Mouse (Mus musculus): ENCODE data around the gene Cct7. TPM values are rescaled to one million over a fixed set of nuclear protein-coding genes. Genes with fewer than 3 reads are reported as not detected.

The Cct7 gene
- polyA plus RNA-seq, 1 experiment, result 69.7 TPM

GRCm38 (mm10) chr6:85452816-85453215 is 1.5 kb downstream of the Cct7 start:
- 0 out of 2 replicates have a peak overlapping the region, but pooled peaks have one; percentile 92 for H3K27ac ChIP-seq (ENCODE audit: insufficient read depth, low read depth, low read length)
- peaks cover 8% of the 10 kb centered on the region for H3K4me1 ChIP-seq (ENCODE audit: control insufficient read depth, insufficient read depth, insufficient read length, low read length)
- H3K27me3 ChIP-seq (ENCODE audit: control insufficient read depth, insufficient read depth, low read length), result no peaks in the 10 kb centered on the region
- H3K36me3 ChIP-seq (ENCODE audit: control insufficient read depth, insufficient read depth, low read length), result no peaks in the 10 kb centered on the region
- WGBS, result 2% methylated on average over 7 of the region's 7 CpGs
- TF ChIP-seq POLR2A (IDR thresholded peaks at IDR 0.05; ENCODE audit: low read depth, low read length) (no peak), CTCF (IDR thresholded peaks at IDR 0.05; ENCODE audit: extremely low read depth, insufficient read length, insufficient replicate concordance, low read depth, low read length) (no peak)
- H3K4me3 ChIP-seq (ENCODE audit: low read depth, low read length), result peak overlapping the region; percentile 75; the same call in 1 of the 2 replicates

GRCm38 (mm10) chr6:85459621-85460020 is 8.3 kb downstream of the Cct7 start:
- no peak overlapping the region for H3K4me3 ChIP-seq (ENCODE audit: low read depth, low read length)
- H3K4me1 ChIP-seq (ENCODE audit: control insufficient read depth, insufficient read depth, insufficient read length, low read length), result no peaks in the 10 kb centered on the region
- no peak overlapping the region for H3K27ac ChIP-seq (ENCODE audit: insufficient read depth, low read depth, low read length)
- TF ChIP-seq CTCF (IDR thresholded peaks at IDR 0.05; ENCODE audit: extremely low read depth, insufficient read length, insufficient replicate concordance, low read depth, low read length) (no peak), POLR2A (IDR thresholded peaks at IDR 0.05; ENCODE audit: low read depth, low read length) (no peak)
- H3K36me3 ChIP-seq (ENCODE audit: control insufficient read depth, insufficient read depth, low read length), result peaks cover 44% of the 10 kb centered on the region
- H3K27me3 ChIP-seq (ENCODE audit: control insufficient read depth, insufficient read depth, low read length), result no peaks in the 10 kb centered on the region
- WGBS, result 84% methylated on average over 2 of the region's 2 CpGs

- TF ChIP-seq CTCF (IDR thresholded peaks at IDR 0.05; ENCODE audit: extremely low read depth, insufficient read length, insufficient replicate concordance, low read depth, low read length) (no peak), POLR2A (IDR thresholded peaks at IDR 0.05; ENCODE audit: low read depth, low read length) (no peak)
- no peaks in the 10 kb centered on the region for H3K27me3 ChIP-seq (ENCODE audit: control insufficient read depth, insufficient read depth, low read length)
- H3K4me3 ChIP-seq (ENCODE audit: low read depth, low read length), result no peak overlapping the region
- peaks cover 78% of the 10 kb centered on the region for H3K36me3 ChIP-seq (ENCODE audit: control insufficient read depth, insufficient read depth, low read length)
- no peak overlapping the region for H3K27ac ChIP-seq (ENCODE audit: insufficient read depth, low read depth, low read length)
- H3K4me1 ChIP-seq (ENCODE audit: control insufficient read depth, insufficient read depth, insufficient read length, low read length), result no peaks in the 10 kb centered on the region
Measured at GRCm38 (mm10) chr6:85465381-85465780, 14.1 kb downstream of the Cct7 start.

GRCm38 (mm10) chr6:85469660-85470430 is 18.5 kb downstream of the Cct7 start:
- Histone ChIP-seq H3K27me3 (ENCODE audit: control insufficient read depth, insufficient read depth, low read length) (no peaks in the 10 kb centered on the region), H3K36me3 (ENCODE audit: control insufficient read depth, insufficient read depth, low read length) (peaks cover 38% of the 10 kb centered on the region), H3K4me1 (ENCODE audit: control insufficient read depth, insufficient read depth, insufficient read length, low read length) (no peaks in the 10 kb centered on the region), H3K4me3 (ENCODE audit: low read depth, low read length) (no peak overlapping the region), H3K27ac (ENCODE audit: insufficient read depth, low read depth, low read length) (no peak overlapping the region)
- WGBS, result 60% methylated on average over 5 of the region's 5 CpGs
- no peak for TF ChIP-seq CTCF (IDR thresholded peaks at IDR 0.05; ENCODE audit: extremely low read depth, insufficient read length, insufficient replicate concordance, low read depth, low read length)
- no peak for TF ChIP-seq POLR2A (IDR thresholded peaks at IDR 0.05; ENCODE audit: low read depth, low read length)

GRCm38 (mm10) chr6:85471962-85472361 is 20.6 kb downstream of the Cct7 start:
- Histone ChIP-seq H3K4me1 (ENCODE audit: control insufficient read depth, insufficient read depth, insufficient read length, low read length) (no peaks in the 10 kb centered on the region), H3K4me3 (ENCODE audit: low read depth, low read length) (no peak overlapping the region), H3K27ac (ENCODE audit: insufficient read depth, low read depth, low read length) (no peak overlapping the region), H3K36me3 (ENCODE audit: control insufficient read depth, insufficient read depth, low read length) (peaks cover 19% of the 10 kb centered on the region), H3K27me3 (ENCODE audit: control insufficient read depth, insufficient read depth, low read length) (no peaks in the 10 kb centered on the region)
- WGBS, result 69% methylated on average over 8 of the region's 8 CpGs
- TF ChIP-seq POLR2A (IDR thresholded peaks at IDR 0.05; ENCODE audit: low read depth, low read length) (no peak), CTCF (IDR thresholded peaks at IDR 0.05; ENCODE audit: extremely low read depth, insufficient read length, insufficient replicate concordance, low read depth, low read length) (no peak)

GRCm38 (mm10) chr6:85472542-85472941 is 21.2 kb downstream of the Cct7 start:
- no peaks in the 10 kb centered on the region for H3K4me1 ChIP-seq (ENCODE audit: control insufficient read depth, insufficient read depth, insufficient read length, low read length)
- TF ChIP-seq POLR2A (IDR thresholded peaks at IDR 0.05; ENCODE audit: low read depth, low read length), result no peak
- TF ChIP-seq CTCF (IDR thresholded peaks at IDR 0.05; ENCODE audit: extremely low read depth, insufficient read length, insufficient replicate concordance, low read depth, low read length), result no peak
- H3K4me3 ChIP-seq (ENCODE audit: low read depth, low read length), result no peak overlapping the region
- no peak overlapping the region for H3K27ac ChIP-seq (ENCODE audit: insufficient read depth, low read depth, low read length)
- 57% methylated on average over 5 of the region's 5 CpGs for WGBS
- H3K27me3 ChIP-seq (ENCODE audit: control insufficient read depth, insufficient read depth, low read length), result no peaks in the 10 kb centered on the region
- peaks cover 13% of the 10 kb centered on the region for H3K36me3 ChIP-seq (ENCODE audit: control insufficient read depth, insufficient read depth, low read length)

- WGBS, result 49% methylated on average over 3 of the region's 3 CpGs
- Histone ChIP-seq H3K27ac (ENCODE audit: insufficient read depth, low read depth, low read length) (no peak overlapping the region), H3K4me1 (ENCODE audit: control insufficient read depth, insufficient read depth, insufficient read length, low read length) (no peaks in the 10 kb centered on the region), H3K27me3 (ENCODE audit: control insufficient read depth, insufficient read depth, low read length) (no peaks in the 10 kb centered on the region), H3K36me3 (ENCODE audit: control insufficient read depth, insufficient read depth, low read length) (no peaks in the 10 kb centered on the region), H3K4me3 (ENCODE audit: low read depth, low read length) (no peak overlapping the region)
- TF ChIP-seq POLR2A (IDR thresholded peaks at IDR 0.05; ENCODE audit: low read depth, low read length), result no peak
- TF ChIP-seq CTCF (IDR thresholded peaks at IDR 0.05; ENCODE audit: extremely low read depth, insufficient read length, insufficient replicate concordance, low read depth, low read length), result no peak
Measured at GRCm38 (mm10) chr6:85475581-85475980, 24.3 kb downstream of the Cct7 start.

Data from small intestine, adult 2 months (tissue).